Mouse (Mus musculus) heart, embryonic 10.5 days (tissue): Measurements from ENCODE around the gene Kdelr3. TPM values are rescaled to one million over a fixed set of nuclear protein-coding genes. Genes with fewer than 3 reads are reported as not detected.

Experiments used
- DNase-seq: peaks from one replicate; pipeline ENCODE4 v3.0.0-alpha.2; 2017; ENCODE audit warnings: low spot score
- H3K27ac ChIP-seq: fragments of 300-500 bp; sonication (generic); 2 replicates; pipeline ENCODE4 v1.5.1; 2016; ENCODE audit warnings: mild to moderate bottlenecking
- H3K27me3 ChIP-seq: fragments of 300-500 bp; sonication (generic); 2 replicates; pipeline ENCODE4 v1.6.1; 2016; ENCODE audit warnings: mild to moderate bottlenecking; ENCODE audit not compliant: poor library complexity, insufficient read depth, severe bottlenecking
- H3K36me3 ChIP-seq: fragments of 300-500 bp; sonication (generic); 2 replicates; pipeline ENCODE4 v1.6.1; 2016; ENCODE audit warnings: mild to moderate bottlenecking, moderate library complexity
- H3K4me1 ChIP-seq: fragments of 300-500 bp; sonication (generic); 2 replicates; pipeline ENCODE4 v1.6.1; 2016; ENCODE audit warnings: mild to moderate bottlenecking
- H3K4me3 ChIP-seq: fragments of 300-500 bp; sonication (generic); 2 replicates; pipeline ENCODE4 v1.5.1; 2016; ENCODE audit warnings: mild to moderate bottlenecking, moderate library complexity
- H3K9me3 ChIP-seq: fragments of 300-500 bp; sonication (generic); 2 replicates; pipeline ENCODE4 v1.6.1; 2016; ENCODE audit warnings: mild to moderate bottlenecking, moderate library complexity
- WGBS: fragments of 180-500 bp; shearing (Covaris S2); methylation state at CpG from one replicate; pipeline ENCODE4 v1.1.7; 2016; 5-methylcytosine and 5-hydroxymethylcytosine counted together
- polyA plus RNA-seq: library from polyadenylated mRNA; unstranded; fragments of >200 nt; fragmentation: Nextera tagmentation; extraction: Ambion mirVana; gene quantifications from 2 replicates; pipeline ENCODE4 v1.2.1, GENCODE M21; 2016

The Kdelr3 gene
- polyA plus RNA-seq, 1 experiment from 2014 or later = 29.8 TPM

- Histone ChIP-seq H3K9me3 (no peaks in the 10 kb centered on the region), H3K27ac (no peak overlapping the region), H3K27me3 (peaks cover 100% of the 10 kb centered on the region), H3K4me1 (peaks cover 74% of the 10 kb centered on the region), H3K36me3 (no peaks in the 10 kb centered on the region), H3K4me3 (peak overlapping the region; percentile 22; the same call in 1 of the 2 replicates)
- DNase-seq = no peak
- WGBS = 14% methylated on average over 18 of the region's 18 CpGs
Measured at GRCm38 (mm10) chr15:79502891-79503341, 13.3 kb upstream of the Kdelr3 start.

- no peaks in the 10 kb centered on the region for H3K9me3 ChIP-seq
- peaks cover 69% of the 10 kb centered on the region for H3K4me1 ChIP-seq
- WGBS = 64% methylated on average over 5 of the region's 5 CpGs
- H3K36me3 ChIP-seq = no peaks in the 10 kb centered on the region
- no peak overlapping the region for H3K27ac ChIP-seq
- H3K4me3 ChIP-seq = no peak overlapping the region
- peaks cover 100% of the 10 kb centered on the region for H3K27me3 ChIP-seq
- no peak for DNase-seq
Measured at GRCm38 (mm10) chr15:79503438-79503837, 12.8 kb upstream of the Kdelr3 start.

- Histone ChIP-seq H3K36me3 (no peaks in the 10 kb centered on the region), H3K4me1 (peaks cover 57% of the 10 kb centered on the region), H3K9me3 (no peaks in the 10 kb centered on the region), H3K4me3 (peak within 1 kb of the TSS; percentile 76), H3K27ac (peak within 1 kb of the TSS; percentile 85), H3K27me3 (peaks cover 99% of the 10 kb centered on the region)
- no peak for DNase-seq
- WGBS = 1% methylated on average over 60 of the region's 60 CpGs
Measured at GRCm38 (mm10) chr15:79504707-79505452, 11.3 kb upstream of the Kdelr3 start, which contains the start of gene Kcnj4. Kcnj4 (minus strand) TSS chr15:79505241.

GRCm38 (mm10) chr15:79505616-79506283 is 10.5 kb upstream of the Kdelr3 start:
- H3K9me3 ChIP-seq = no peaks in the 10 kb centered on the region
- DNase-seq = peak; percentile 87
- WGBS = under 1% methylated on average over 50 of the region's 71 CpGs
- H3K27me3 ChIP-seq = peaks cover 99% of the 10 kb centered on the region
- H3K36me3 ChIP-seq = no peaks in the 10 kb centered on the region
- peaks cover 56% of the 10 kb centered on the region for H3K4me1 ChIP-seq
- peak overlapping the region; percentile 76 for H3K4me3 ChIP-seq
- peak overlapping the region; percentile 85 for H3K27ac ChIP-seq

GRCm38 (mm10) chr15:79506460-79506859 is 9.8 kb upstream of the Kdelr3 start:
- H3K4me3 ChIP-seq = no peak overlapping the region; the same call in 1 of the 2 replicates
- H3K9me3 ChIP-seq = no peaks in the 10 kb centered on the region

GRCm38 (mm10) chr15:79507055-79507828 is 9.0 kb upstream of the Kdelr3 start:
- Histone ChIP-seq H3K27me3 (peaks cover 99% of the 10 kb centered on the region), H3K27ac (no peak overlapping the region), H3K4me3 (no peak overlapping the region; the same call in 1 of the 2 replicates), H3K9me3 (no peaks in the 10 kb centered on the region), H3K4me1 (peaks cover 68% of the 10 kb centered on the region), H3K36me3 (no peaks in the 10 kb centered on the region)
- DNase-seq = no peak
- WGBS = 52% methylated on average over 31 of the region's 31 CpGs

More at GRCm38 (mm10) chr15:79506460-79506859, 9.8 kb upstream of the Kdelr3 start:
- H3K4me1 ChIP-seq = peaks cover 60% of the 10 kb centered on the region
- H3K27ac ChIP-seq = no peak overlapping the region
- peaks cover 99% of the 10 kb centered on the region for H3K27me3 ChIP-seq
- 34% methylated on average over 7 of the region's 7 CpGs for WGBS
- no peak for DNase-seq
- H3K36me3 ChIP-seq = no peaks in the 10 kb centered on the region

- DNase-seq = no peak
- peaks cover 56% of the 10 kb centered on the region for H3K4me1 ChIP-seq
- peaks cover 99% of the 10 kb centered on the region for H3K27me3 ChIP-seq
- no peaks in the 10 kb centered on the region for H3K36me3 ChIP-seq
- no peak overlapping the region for H3K4me3 ChIP-seq
- 19% methylated on average over 6 of the region's 6 CpGs for WGBS
- no peaks in the 10 kb centered on the region for H3K9me3 ChIP-seq
- H3K27ac ChIP-seq = no peak overlapping the region
Measured at GRCm38 (mm10) chr15:79509998-79510397, 6.2 kb upstream of the Kdelr3 start.

- Histone ChIP-seq H3K27ac (no peak overlapping the region), H3K27me3 (peaks cover 99% of the 10 kb centered on the region), H3K9me3 (no peaks in the 10 kb centered on the region), H3K4me1 (peaks cover 52% of the 10 kb centered on the region), H3K4me3 (no peak overlapping the region), H3K36me3 (no peaks in the 10 kb centered on the region)
- 70% methylated on average over 7 of the region's 7 CpGs for WGBS
- no peak for DNase-seq
Measured at GRCm38 (mm10) chr15:79510425-79510824, 5.8 kb upstream of the Kdelr3 start.

GRCm38 (mm10) chr15:79511553-79512320 is 4.5 kb upstream of the Kdelr3 start:
- Histone ChIP-seq H3K27me3 (peaks cover 98% of the 10 kb centered on the region), H3K4me1 (peaks cover 51% of the 10 kb centered on the region), H3K36me3 (no peaks in the 10 kb centered on the region), H3K27ac (0 out of 2 replicates have a peak overlapping the region, but pooled peaks have one; percentile 2), H3K9me3 (no peaks in the 10 kb centered on the region), H3K4me3 (peak overlapping the region; percentile 62)
- WGBS = 1% methylated on average over 61 of the region's 61 CpGs
- peak; percentile 90 for DNase-seq

GRCm38 (mm10) chr15:79513940-79514339 is 2.3 kb upstream of the Kdelr3 start:
- 11% methylated on average over 8 of the region's 9 CpGs for WGBS
- Histone ChIP-seq H3K27ac (0 out of 2 replicates have a peak overlapping the region, but pooled peaks have one; percentile 2), H3K4me1 (peaks cover 63% of the 10 kb centered on the region), H3K9me3 (no peaks in the 10 kb centered on the region), H3K36me3 (no peaks in the 10 kb centered on the region), H3K27me3 (peaks cover 93% of the 10 kb centered on the region), H3K4me3 (no peak overlapping the region)
- DNase-seq = no peak

GRCm38 (mm10) chr15:79517710-79518109 is 1.5 kb downstream of the Kdelr3 start:
- peaks cover 44% of the 10 kb centered on the region for H3K4me1 ChIP-seq
- H3K4me3 ChIP-seq = 0 out of 2 replicates have a peak overlapping the region, but pooled peaks have one; percentile 1
- no peaks in the 10 kb centered on the region for H3K9me3 ChIP-seq
- peaks cover under 1% of the 10 kb centered on the region for H3K36me3 ChIP-seq
- no peak overlapping the region for H3K27ac ChIP-seq
- no peak for DNase-seq
- H3K27me3 ChIP-seq = peaks cover 57% of the 10 kb centered on the region
- WGBS = 68% methylated on average over 4 of the region's 4 CpGs

GRCm38 (mm10) chr15:79518571-79518970 is 2.4 kb downstream of the Kdelr3 start:
- 76% methylated on average over 3 of the region's 3 CpGs for WGBS
- Histone ChIP-seq H3K36me3 (peaks cover 8% of the 10 kb centered on the region), H3K9me3 (no peaks in the 10 kb centered on the region), H3K4me3 (no peak overlapping the region), H3K4me1 (peaks cover 44% of the 10 kb centered on the region), H3K27ac (no peak overlapping the region), H3K27me3 (peaks cover 48% of the 10 kb centered on the region)
- DNase-seq = no peak
